Mouse (Mus musculus): ENCODE data around the gene Pigp. TPM values are rescaled to one million over a fixed set of nuclear protein-coding genes. Genes with fewer than 3 reads are reported as not detected.
A peak's percentile ranks its signal among the peaks of the same experiment; 100 is the strongest.

Pigp gene
- total and polyA plus RNA-seq, 3 experiments: 63.8 to 163 (median 103) TPM

DNA sequence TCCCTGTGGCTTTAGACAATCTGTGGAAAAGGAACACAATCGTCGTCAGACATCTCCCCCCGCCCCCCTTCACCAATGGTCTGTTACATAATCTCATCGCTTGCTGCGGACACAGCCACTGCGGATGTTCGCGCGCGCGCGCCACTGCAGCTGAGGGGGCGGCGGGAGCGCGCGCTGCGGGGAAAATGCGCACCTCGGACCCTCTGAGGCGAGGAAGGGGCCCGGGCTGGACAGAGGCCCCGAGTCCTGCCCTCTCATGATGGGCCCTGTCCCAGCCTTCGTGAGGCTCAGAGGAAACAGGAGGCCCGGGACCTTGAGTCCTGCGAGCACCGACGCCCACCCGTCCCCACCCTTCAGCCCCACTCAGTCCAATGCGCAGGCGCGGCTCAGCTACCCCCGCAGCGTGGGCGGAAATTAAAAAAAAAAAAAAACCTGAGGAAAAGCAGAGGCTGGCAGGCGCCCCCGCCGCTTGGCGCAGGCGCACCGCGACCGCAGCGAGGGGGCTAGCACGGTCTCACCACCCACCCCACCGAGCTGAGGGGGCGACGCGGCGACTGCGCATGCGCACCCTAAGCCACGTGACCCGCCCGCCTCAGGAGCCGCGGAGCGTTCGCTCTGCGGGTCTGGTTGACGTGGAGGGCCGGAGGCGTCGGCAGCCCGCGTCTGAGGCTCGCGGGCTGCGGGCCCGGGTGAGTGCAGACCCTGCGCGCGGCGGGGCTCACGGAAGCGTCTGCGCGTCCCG lies 1.3 kb downstream of the Pigp start, which contains the start of gene Ttc3:
Gene Ttc3 (plus strand): TSS at position 446 of the 742 bp plus-strand sequence.
- H3K79me2 ChIP-seq (replicated peaks; ENCODE audit: control insufficient read depth, extremely low read depth, insufficient read depth, poor library complexity, severe bottlenecking): peaks cover 25% of the 10 kb centered on the region
- DNase-seq (ENCODE audit: extremely low read depth): peak; percentile 89
- peaks cover 8 to 54% of the 10 kb centered on the region in 2 experiments; a peak in 3 of 4 replicates for H3K4me1 ChIP-seq (ENCODE audit: control insufficient read depth in 1 of 2, insufficient read depth in 2 of 2)
- peak within 1 kb of the TSS; percentile 54 for H3K27ac ChIP-seq (ENCODE audit: insufficient read depth, low read depth)
- H3K4me2 ChIP-seq (ENCODE audit: insufficient read depth, low read depth, poor library complexity, severe bottlenecking): peak within 1 kb of the TSS; percentile 90
- no peaks in the 10 kb centered on the region for H3K27me3 ChIP-seq (replicated peaks)
- TF ChIP-seq MAZ (IDR thresholded peaks at IDR 0.05; ENCODE audit: low read depth, low read length) (peak; percentile 88), UBTF (IDR thresholded peaks at IDR 0.05; ENCODE audit: low read depth, low read length) (peak; percentile 80; the same call in 1 of the 2 replicates), ZC3H11A (IDR thresholded peaks at IDR 0.05; ENCODE audit: low read depth, low read length) (no peak), EP300 (IDR thresholded peaks at IDR 0.05; ENCODE audit: low read length) (no peak), RCOR1 (conservative IDR thresholded peaks at IDR 0.05; ENCODE audit: low read depth, low read length) (peak; percentile 66; the same call in 1 of the 2 replicates), E2F4 (IDR thresholded peaks at IDR 0.05; ENCODE audit: insufficient replicate concordance, low read depth, low read length) (no peak), ZNF384 (IDR thresholded peaks at IDR 0.05; ENCODE audit: low read depth, low read length) (peak; percentile 94), USF1 (IDR thresholded peaks at IDR 0.05; ENCODE audit: low read depth, low read length) (peak; percentile 99), BHLHE40 (IDR thresholded peaks at IDR 0.05; ENCODE audit: low read depth, low read length) (peak; percentile 87), SIN3A (IDR thresholded peaks at IDR 0.05; ENCODE audit: low read length) (peak; percentile 89; the same call in 1 of the 2 replicates), RAD21 (IDR thresholded peaks at IDR 0.05; ENCODE audit: low read depth, low read length) (no peak), NELFE (IDR thresholded peaks at IDR 0.05; ENCODE audit: low read depth, low read length) (peak; percentile 88), SMC3 (IDR thresholded peaks at IDR 0.05; ENCODE audit: low read depth, low read length) (no peak), JUND (conservative IDR thresholded peaks at IDR 0.05; ENCODE audit: low read depth, low read length) (no peak), MAFK (IDR thresholded peaks at IDR 0.05; ENCODE audit: insufficient replicate concordance, low read length) (no peak), ETS1 (conservative IDR thresholded peaks at IDR 0.05; ENCODE audit: low read depth, low read length) (0 out of 2 replicates have a peak, but pooled peaks have one; percentile 27), MYC (IDR thresholded peaks at IDR 0.05; ENCODE audit: low read depth, low read length) (peak; percentile 28; the same call in 1 of the 2 replicates), POLR2A (IDR thresholded peaks at IDR 0.05; ENCODE audit: low read depth, low read length) (peak; percentile 92), NRF1 (IDR thresholded peaks at IDR 0.05; ENCODE audit: low read depth, low read length) (peak; percentile 93), CTCF (conservative IDR thresholded peaks at IDR 0.05 in 1 of 2, IDR thresholded peaks at IDR 0.05 in 1 of 2; ENCODE audit: low read depth in 2 of 2, low read length in 2 of 2) (no peak), ZMIZ1 (IDR thresholded peaks at IDR 0.05; ENCODE audit: low read depth, low read length) (peak; percentile 76), TCF12 (IDR thresholded peaks at IDR 0.05; ENCODE audit: low read depth, low read length) (peak; percentile 75), CHD1 (IDR thresholded peaks at IDR 0.05; ENCODE audit: low read depth, low read length) (no peak), ELF1 (IDR thresholded peaks at IDR 0.05; ENCODE audit: low read depth, low read length) (peak; percentile 26), USF2 (conservative IDR thresholded peaks at IDR 0.05; ENCODE audit: low read depth, low read length) (peak; percentile 91), GABPA (IDR thresholded peaks at IDR 0.05; ENCODE audit: insufficient replicate concordance, low read depth, low read length) (no peak), IRF4 (IDR thresholded peaks at IDR 0.05; ENCODE audit: low read depth, low read length) (peak; percentile 26; the same call in 1 of the 2 replicates), MEF2A (IDR thresholded peaks at IDR 0.05; ENCODE audit: borderline replicate concordance, low read depth, low read length) (no peak; the same call in 1 of the 2 replicates), TBP (conservative IDR thresholded peaks at IDR 0.05; ENCODE audit: low read depth, low read length) (0 out of 2 replicates have a peak, but pooled peaks have one; percentile 32), MXI1 (IDR thresholded peaks at IDR 0.05; ENCODE audit: low read depth, low read length) (peak; percentile 92; the same call in 1 of the 2 replicates), PAX5 (IDR thresholded peaks at IDR 0.05; ENCODE audit: low read length) (no peak), HCFC1 (IDR thresholded peaks at IDR 0.05; ENCODE audit: low read depth, low read length) (peak; percentile 64), KAT2A (IDR thresholded peaks at IDR 0.05; ENCODE audit: insufficient replicate concordance, low read length) (0 out of 2 replicates have a peak, but pooled peaks have one; percentile 49), CHD2 (IDR thresholded peaks at IDR 0.05; ENCODE audit: low read length) (no peak), MAX (IDR thresholded peaks at IDR 0.05; ENCODE audit: low read length) (peak; percentile 94), POLR2AphosphoS2 (IDR thresholded peaks at IDR 0.05; ENCODE audit: low read depth, low read length) (no peak; the same call in 1 of the 2 replicates)
- peak within 1 kb of the TSS; percentile 77 for H3K9ac ChIP-seq (ENCODE audit: insufficient read depth, low read depth)
- peaks cover 2 to 19% of the 10 kb centered on the region in 2 experiments for H3K36me3 ChIP-seq (replicated peaks in 1 of 2; ENCODE audit: control insufficient read depth in 1 of 2, insufficient read depth in 1 of 2, low read length in 1 of 2)
- peak within 1 kb of the TSS; percentile 73 to 94 (median 83) for H3K4me3 ChIP-seq (replicated peaks in 1 of 3; ENCODE audit: low read depth in 2 of 3, low read length in 2 of 3, poor library complexity in 1 of 3)
- in situ Hi-C loops (cut with MboI; ENCODE audit: low pct_ligation_motif_present, low pct_unique_long_range_greater_than_20kb, low sequenced_read_pairs): no loop called here
- no peaks in the 10 kb centered on the region for H3K9me3 ChIP-seq (replicated peaks; ENCODE audit: low read length)
- dilution Hi-C loops (cut with MboI; ENCODE audit: extremely low pct_ligation_motif_present, extremely low pct_unique_long_range_greater_than_20kb, low sequenced_read_pairs): no loop called here

Data from CH12.LX (cell line).